Mouse (Mus musculus): ENCODE measurements around the gene Rnase11. TPM values are rescaled to one million over a fixed set of nuclear protein-coding genes. Genes with fewer than 3 reads are reported as not detected.
"Not testable (repeated sequence)": the region's sequence is repeated elsewhere in the genome, so short reads cannot be mapped to it uniquely, and the experiment has no call there.

Rnase11 gene
- polyA plus RNA-seq (2015; fragmentation: Nextera tagmentation; extraction: Ambion mirVana): not detected in 2 replicates

- WGBS: 67% methylated on average over 2 of the region's 2 CpGs
- Histone ChIP-seq H3K27ac (replicated peaks) (no peak within 1 kb of the TSS), H3K9me3 (no peaks in the 10 kb centered on the region), H3K4me2 (no peak within 1 kb of the TSS), H3K36me3 (no peaks in the 10 kb centered on the region), H3K27me3 (replicated peaks) (no peaks in the 10 kb centered on the region), H3K4me1 (peaks cover 25% of the 10 kb centered on the region), H3K4me3 (no peak within 1 kb of the TSS), H3K9ac (no peak within 1 kb of the TSS)
- no peak for ATAC-seq (ENCODE audit: extremely low read depth, insufficient number of reproducible peaks, low FRiP score, low TSS enrichment)
Observed at GRCm38 (mm10) chr14:51050063-51050462, at the start of gene Rnase11. Gene Rnase11, minus strand, starts transcription at chr14:51050163.

- no peak for ATAC-seq (ENCODE audit: extremely low read depth, insufficient number of reproducible peaks, low FRiP score, low TSS enrichment)
- no peaks in the 10 kb centered on the region for H3K27me3 ChIP-seq (replicated peaks)
- no peaks in the 10 kb centered on the region for H3K9me3 ChIP-seq
- 90% methylated on average over 11 of the region's 11 CpGs for WGBS
- H3K36me3 ChIP-seq: no peaks in the 10 kb centered on the region
- no peak overlapping the region for H3K9ac ChIP-seq
- H3K4me3 ChIP-seq: no peak overlapping the region
- H3K27ac ChIP-seq (replicated peaks): no peak overlapping the region
- H3K4me1 ChIP-seq: no peaks in the 10 kb centered on the region
- no peak overlapping the region for H3K4me2 ChIP-seq
Observed at GRCm38 (mm10) chr14:51098921-51099320, 49.0 kb upstream of the Rnase11 start.

- not testable (repeated sequence) for ATAC-seq (ENCODE audit: extremely low read depth, insufficient number of reproducible peaks, low FRiP score, low TSS enrichment); H3K36me3 ChIP-seq; H3K9me3 ChIP-seq; H3K4me2 ChIP-seq; H3K27ac ChIP-seq (replicated peaks); H3K4me3 ChIP-seq; H3K9ac ChIP-seq; H3K27me3 ChIP-seq (replicated peaks); H3K4me1 ChIP-seq
- WGBS: 24% methylated on average over 1 of the region's 1 CpGs
Observed at GRCm38 (mm10) chr14:51098300-51098699, 48.3 kb upstream of the Rnase11 start.

GRCm38 (mm10) chr14:51095736-51096524, 46.0 kb upstream of the Rnase11 start:
- H3K4me1 ChIP-seq: peaks cover 9% of the 10 kb centered on the region
- WGBS: 59% methylated on average over 9 of the region's 9 CpGs
- H3K27ac ChIP-seq (replicated peaks): no peak overlapping the region
- no peaks in the 10 kb centered on the region for H3K9me3 ChIP-seq
- ATAC-seq (ENCODE audit: extremely low read depth, insufficient number of reproducible peaks, low FRiP score, low TSS enrichment): no peak
- no peak overlapping the region for H3K4me3 ChIP-seq
- H3K27me3 ChIP-seq (replicated peaks): no peaks in the 10 kb centered on the region
- no peak overlapping the region for H3K4me2 ChIP-seq
- H3K36me3 ChIP-seq: no peaks in the 10 kb centered on the region
- no peak overlapping the region for H3K9ac ChIP-seq

- Histone ChIP-seq H3K9ac (no peak overlapping the region), H3K4me3 (no peak overlapping the region), H3K36me3 (no peaks in the 10 kb centered on the region), H3K27me3 (replicated peaks) (no peaks in the 10 kb centered on the region), H3K27ac (replicated peaks) (no peak overlapping the region), H3K4me2 (no peak overlapping the region), H3K9me3 (no peaks in the 10 kb centered on the region), H3K4me1 (peaks cover 9% of the 10 kb centered on the region)
- WGBS: 63% methylated on average over 9 of the region's 9 CpGs
- no peak for ATAC-seq (ENCODE audit: extremely low read depth, insufficient number of reproducible peaks, low FRiP score, low TSS enrichment)
Observed at GRCm38 (mm10) chr14:51094921-51095320, 45.0 kb upstream of the Rnase11 start.

- 73% methylated on average over 5 of the region's 5 CpGs for whole genome bisulfite sequencing
- Histone ChIP-seq H3K9me3 (no peaks in the 10 kb centered on the region), H3K4me1 (peaks cover 9% of the 10 kb centered on the region), H3K27me3 (replicated peaks) (no peaks in the 10 kb centered on the region), H3K9ac (no peak overlapping the region), H3K4me3 (no peak overlapping the region), H3K27ac (replicated peaks) (no peak overlapping the region), H3K36me3 (no peaks in the 10 kb centered on the region), H3K4me2 (no peak overlapping the region)
- no peak for ATAC-seq (ENCODE audit: extremely low read depth, insufficient number of reproducible peaks, low FRiP score, low TSS enrichment)
Observed at GRCm38 (mm10) chr14:51094096-51094875, 44.3 kb upstream of the Rnase11 start.

GRCm38 (mm10) chr14:51093496-51093895, 43.5 kb upstream of the Rnase11 start:
- H3K27ac ChIP-seq (replicated peaks): no peak overlapping the region
- H3K4me3 ChIP-seq: no peak overlapping the region
- H3K4me1 ChIP-seq: peaks cover 9% of the 10 kb centered on the region
- 28% methylated on average over 3 of the region's 3 CpGs for WGBS
- no peaks in the 10 kb centered on the region for H3K36me3 ChIP-seq
- no peaks in the 10 kb centered on the region for H3K9me3 ChIP-seq
- H3K4me2 ChIP-seq: no peak overlapping the region
- H3K9ac ChIP-seq: no peak overlapping the region
- no peak for ATAC-seq (ENCODE audit: extremely low read depth, insufficient number of reproducible peaks, low FRiP score, low TSS enrichment)
- H3K27me3 ChIP-seq (replicated peaks): no peaks in the 10 kb centered on the region

GRCm38 (mm10) chr14:51092073-51092620, 42.2 kb upstream of the Rnase11 start:
- Histone ChIP-seq H3K36me3 (no peaks in the 10 kb centered on the region), H3K27ac (replicated peaks) (peak overlapping the region; percentile 39; the same call in 1 of the 2 replicates), H3K4me2 (peak overlapping the region; percentile 80), H3K9ac (peak overlapping the region; percentile 37; the same call in 1 of the 2 replicates), H3K4me3 (peak overlapping the region; percentile 79), H3K27me3 (replicated peaks) (no peaks in the 10 kb centered on the region), H3K9me3 (no peaks in the 10 kb centered on the region), H3K4me1 (peaks cover 9% of the 10 kb centered on the region)
- 56% methylated on average over 8 of the region's 8 CpGs for WGBS
- no peak for ATAC-seq (ENCODE audit: extremely low read depth, insufficient number of reproducible peaks, low FRiP score, low TSS enrichment)

GRCm38 (mm10) chr14:51090921-51091900, 41.2 kb upstream of the Rnase11 start, which contains the start of the genes Rnase4 and Ang:
Gene Rnase4, plus strand, starts transcription at chr14:51091077.
Gene Ang, plus strand, starts transcription at chr14:51091150.
- Histone ChIP-seq H3K4me3 (peak within 1 kb of the TSS; percentile 79), H3K9me3 (no peaks in the 10 kb centered on the region), H3K27ac (replicated peaks) (peak within 1 kb of the TSS; percentile 93), H3K27me3 (replicated peaks) (no peaks in the 10 kb centered on the region), H3K9ac (peak within 1 kb of the TSS; percentile 89), H3K4me1 (peaks cover 12% of the 10 kb centered on the region), H3K4me2 (peak within 1 kb of the TSS; percentile 80), H3K36me3 (no peaks in the 10 kb centered on the region)
- no peak for ATAC-seq (ENCODE audit: extremely low read depth, insufficient number of reproducible peaks, low FRiP score, low TSS enrichment)
- WGBS: 8% methylated on average over 33 of the region's 33 CpGs

GRCm38 (mm10) chr14:51090077-51090781, 40.3 kb upstream of the Rnase11 start:
- Histone ChIP-seq H3K4me2 (peak overlapping the region; percentile 80), H3K4me3 (peak overlapping the region; percentile 79), H3K9ac (peak overlapping the region; percentile 89), H3K4me1 (peaks cover 12% of the 10 kb centered on the region), H3K27ac (replicated peaks) (peak overlapping the region; percentile 93), H3K27me3 (replicated peaks) (0 out of 2 replicates have a peak, but pooled peaks cover under 1% of the 10 kb centered on the region), H3K9me3 (no peaks in the 10 kb centered on the region), H3K36me3 (no peaks in the 10 kb centered on the region)
- ATAC-seq (ENCODE audit: extremely low read depth, insufficient number of reproducible peaks, low FRiP score, low TSS enrichment): 0 out of 2 replicates have a peak, but pooled peaks have one; percentile 8
- WGBS: under 1% methylated on average over 27 of the region's 27 CpGs
